26 mouse cellular contexts compared by ENCODE assay signal in the genomic region with DNA sequence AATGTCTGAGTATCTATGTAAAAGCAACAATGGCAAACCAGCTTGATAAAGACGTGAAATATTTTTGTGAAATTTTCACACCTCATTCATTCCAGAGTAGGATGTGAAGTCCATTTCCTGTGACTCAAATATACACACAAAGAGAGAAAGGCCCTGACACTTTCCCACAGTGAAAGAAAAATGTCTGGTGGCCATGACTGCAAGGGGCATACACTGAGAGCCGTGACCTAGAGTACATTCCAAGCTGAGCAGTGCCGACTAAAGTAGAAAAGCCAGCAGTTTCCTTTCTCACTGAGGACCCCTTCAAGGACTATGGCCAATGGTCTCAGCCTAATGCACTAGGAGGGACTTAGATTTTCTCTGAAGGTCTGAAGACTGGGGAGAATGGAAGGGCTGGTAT. TPM values are rescaled to one million over a fixed set of nuclear protein-coding genes. Genes with fewer than 3 reads are reported as not detected.
DNase-seq lines count a peak whose midpoint lies in the region; ATAC-seq and TF ChIP-seq lines count a peak whose summit lies in the region.
"Had no signal": no experiment of that assay in that cellular context is flagged by ENCODE, and none has a peak within 500 bp of the region (broad histone marks: within the 10 kb centered on the region; RNA-seq: fewer than 3 reads in every experiment).

No protein-coding gene starts in this region.

- no peak for TF ChIP-seq POLR2A in lung, adult 2 months (IDR thresholded peaks at IDR 0.05; ENCODE audit: borderline replicate concordance, extremely low read depth, low read depth, low read length)

- H3K9ac ChIP-seq in kidney, embryonic 16.5 days (replicated peaks; ENCODE audit: low read length) = no peak overlapping the region
- H3K9ac ChIP-seq in lung, embryonic 14.5 days = no peak overlapping the region
- H3K9ac ChIP-seq in lung, postnatal 0 days (replicated peaks; ENCODE audit: low read depth) = no peak overlapping the region
- H3K9ac ChIP-seq: embryonic facial prominence, embryonic 12.5 days; embryonic facial prominence, embryonic 15.5 days; forebrain, embryonic 13.5 days; heart, embryonic 15.5 days; hindbrain, embryonic 12.5 days; hindbrain, embryonic 15.5 days had no signal

- DNase-seq in kidney, postnatal 10 days = no peak
- DNase-seq in lung, embryonic 14.5 days = peak; percentile 68
- DNase-seq in lung, adult 2 months = no peak
- peak; percentile 50 for DNase-seq in lung, postnatal 0 days (ENCODE audit: low spot score)
- DNase-seq in lung, postnatal 25 days (ENCODE audit: low spot score) = no peak
- DNase-seq: adrenal gland, adult 2 months; adrenal gland, postnatal 14 days; cerebellum, adult 11 months; cerebellum, adult 2 months; cerebellum, adult 9-11 months; cerebellum, postnatal 25 days; gastrocnemius, postnatal 10 days; gastrocnemius, postnatal 36 days; heart, postnatal 14 days had no signal

- TF ChIP-seq EP300 in lung, postnatal 0 days (IDR thresholded peaks at IDR 0.05) = no peak

- no peak overlapping the region for H3K4me3 ChIP-seq in kidney, embryonic 16.5 days (ENCODE audit: low read length)
- no peak overlapping the region for H3K4me3 ChIP-seq in lung, embryonic 14.5 days (ENCODE audit: low read depth, low read length)
- H3K4me3 ChIP-seq in lung, adult 2 months (replicated peaks; ENCODE audit: extremely low read depth, low read depth, low read length) = no peak overlapping the region
- H3K4me3 ChIP-seq in lung, postnatal 0 days (ENCODE audit: low read depth, low read length) = no peak overlapping the region
- H3K4me3 ChIP-seq: embryonic facial prominence, embryonic 12.5 days; embryonic facial prominence, embryonic 15.5 days; erythroblast, embryonic 14.5 days; forebrain, embryonic 10.5 days; forebrain, embryonic 13.5 days; heart, embryonic 15.5 days; hindbrain, embryonic 12.5 days; hindbrain, embryonic 15.5 days had no signal

- no peak for TF ChIP-seq CTCF in lung, embryonic 14.5 days (IDR thresholded peaks at IDR 0.05; ENCODE audit: low read depth)
- TF ChIP-seq CTCF in lung, adult 2 months (IDR thresholded peaks at IDR 0.05; ENCODE audit: insufficient read depth, low read length) = no peak
- TF ChIP-seq CTCF in lung, postnatal 0 days (IDR thresholded peaks at IDR 0.05) = no peak

- no peak overlapping the region for H3K4me2 ChIP-seq in kidney, embryonic 16.5 days (replicated peaks; ENCODE audit: low read depth, low read length)
- H3K4me2 ChIP-seq in lung, embryonic 14.5 days = no peak overlapping the region
- H3K4me2 ChIP-seq in lung, postnatal 0 days (replicated peaks; ENCODE audit: low read depth, low read length) = no peak overlapping the region
- H3K4me2 ChIP-seq: embryonic facial prominence, embryonic 12.5 days; embryonic facial prominence, embryonic 15.5 days; forebrain, embryonic 13.5 days; heart, embryonic 11.5 days; heart, embryonic 15.5 days; hindbrain, embryonic 12.5 days; hindbrain, embryonic 15.5 days had no signal

- 0 out of 2 replicates have a peak overlapping the region, but pooled peaks have one; percentile 11 for H3K27ac ChIP-seq in kidney, embryonic 16.5 days (ENCODE audit: low read length)
- peak overlapping the region; percentile 63; the same call in 1 of the 2 replicates for H3K27ac ChIP-seq in lung, embryonic 14.5 days (ENCODE audit: low read depth)
- no peak overlapping the region for H3K27ac ChIP-seq in lung, postnatal 0 days (ENCODE audit: low read length)
- H3K27ac ChIP-seq: embryonic facial prominence, embryonic 12.5 days; embryonic facial prominence, embryonic 15.5 days; forebrain, embryonic 10.5 days; forebrain, embryonic 13.5 days; heart, embryonic 15.5 days; hindbrain, embryonic 12.5 days; hindbrain, embryonic 15.5 days had no signal

- 47% methylated on average over 3 of the region's 3 CpGs for WGBS in kidney, embryonic 16.5 days
- WGBS in lung, embryonic 14.5 days = 16% methylated on average over 3 of the region's 3 CpGs
- 23% methylated on average over 3 of the region's 3 CpGs for WGBS in lung, adult 2 months
- WGBS in lung, postnatal 0 days = 31% methylated on average over 3 of the region's 3 CpGs

- no peaks in the 10 kb centered on the region for H3K36me3 ChIP-seq in kidney, embryonic 16.5 days (ENCODE audit: insufficient read depth, low read length)
- no peaks in the 10 kb centered on the region for H3K36me3 ChIP-seq in lung, embryonic 14.5 days (ENCODE audit: insufficient read depth)
- H3K36me3 ChIP-seq in lung, postnatal 0 days (ENCODE audit: insufficient read depth, low read length) = no peaks in the 10 kb centered on the region
- H3K36me3 ChIP-seq: embryonic facial prominence, embryonic 12.5 days; embryonic facial prominence, embryonic 15.5 days; forebrain, embryonic 10.5 days; heart, embryonic 15.5 days; hindbrain, embryonic 12.5 days; hindbrain, embryonic 15.5 days had no signal

- H3K27me3 ChIP-seq in kidney, embryonic 16.5 days (ENCODE audit: insufficient read depth, low read length) = no peaks in the 10 kb centered on the region
- no peaks in the 10 kb centered on the region for H3K27me3 ChIP-seq in lung, embryonic 14.5 days (ENCODE audit: insufficient read depth, low read length)
- no peaks in the 10 kb centered on the region for H3K27me3 ChIP-seq in lung, postnatal 0 days (replicated peaks; ENCODE audit: insufficient read depth, low read length)
- H3K27me3 ChIP-seq: embryonic facial prominence, embryonic 12.5 days; embryonic facial prominence, embryonic 15.5 days; heart, embryonic 15.5 days; hindbrain, embryonic 12.5 days; hindbrain, embryonic 15.5 days had no signal

- no peak for ATAC-seq in kidney, embryonic 16.5 days (ENCODE audit: low FRiP score, low TSS enrichment)
- ATAC-seq in lung, embryonic 14.5 days (ENCODE audit: insufficient read depth) = peak; percentile 75
- ATAC-seq in lung, postnatal 0 days = 0 out of 2 replicates have a peak, but pooled peaks have one; percentile 32
- ATAC-seq: CD4-positive, CD25-positive, alpha-beta regulatory T cell, adult 4 months; forebrain, embryonic 13.5 days; forebrain, embryonic 16.5 days had no signal

- H3K9me3 ChIP-seq in kidney, embryonic 16.5 days (ENCODE audit: low read length) = no peaks in the 10 kb centered on the region
- no peaks in the 10 kb centered on the region for H3K9me3 ChIP-seq in lung, embryonic 14.5 days (ENCODE audit: low read depth, low read length)
- no peaks in the 10 kb centered on the region for H3K9me3 ChIP-seq in lung, postnatal 0 days (ENCODE audit: low read length)
- H3K9me3 ChIP-seq: embryonic facial prominence, embryonic 12.5 days; embryonic facial prominence, embryonic 15.5 days; forebrain, embryonic 10.5 days; forebrain, embryonic 13.5 days; heart, embryonic 15.5 days; hindbrain, embryonic 12.5 days; hindbrain, embryonic 15.5 days had no signal

- no peaks in the 10 kb centered on the region for H3K4me1 ChIP-seq in kidney, embryonic 16.5 days (ENCODE audit: insufficient read depth, low read length)
- no peaks in the 10 kb centered on the region for H3K4me1 ChIP-seq in lung, embryonic 14.5 days (ENCODE audit: insufficient read depth)
- H3K4me1 ChIP-seq in lung, adult 2 months (ENCODE audit: control insufficient read depth, insufficient read depth, low read length) = no peaks in the 10 kb centered on the region
- no peaks in the 10 kb centered on the region for H3K4me1 ChIP-seq in lung, postnatal 0 days (ENCODE audit: insufficient read depth, low read depth, low read length)
- H3K4me1 ChIP-seq: embryonic facial prominence, embryonic 12.5 days; embryonic facial prominence, embryonic 15.5 days; forebrain, embryonic 10.5 days; forebrain, embryonic 13.5 days; heart, embryonic 15.5 days; hindbrain, embryonic 12.5 days; hindbrain, embryonic 15.5 days had no signal

RNA-seq across cellular contexts. Expression of gene Spdl1, which starts 23.2 kb away (rescaled TPM):
- 22.7 and 24.1 TPM in 2 replicates for polyA plus RNA-seq in kidney, embryonic 16.5 days (2015; fragmentation: Nextera tagmentation; extraction: Ambion mirVana)
- 27.6 and 28.7 TPM in 2 replicates for polyA plus RNA-seq in lung, embryonic 14.5 days (2014; fragmentation: Nextera tagmentation; extraction: Ambion mirVana)
- polyA plus RNA-seq in lung, adult 2 months (2012; rRNA removed) = 0.15 and 0.46 TPM in 2 replicates
- 1.1 and 1.7 TPM in 2 replicates for polyA plus RNA-seq in lung, postnatal 0 days (2015; fragmentation: Nextera tagmentation; extraction: Ambion mirVana)

Comparison
In these comparisons a context has a peak if more than half of its experiments do, and no peak if none do; other contexts are left out.
1. DNase-seq: peak in lung, embryonic 14.5 days (single experiment) and lung, postnatal 0 days (single experiment); none in kidney, postnatal 10 days (single experiment), lung, adult 2 months (single experiment) and lung, postnatal 25 days (single experiment).